Mouse (Mus musculus) left cerebral cortex, adult 8-10 months (tissue): ENCODE data around the gene Pirb. TPM values are rescaled to one million over a fixed set of nuclear protein-coding genes. Genes with fewer than 3 reads are reported as not detected.
"Not testable (repeated sequence)": the region's sequence is repeated elsewhere in the genome, so short reads cannot be mapped to it uniquely, and the experiment has no call there.

Experiments
- DNase-seq, 2 experiments: peaks; one replicate each; pipeline ENCODE4 v3.0.0; 2022; ENCODE audit warnings: low spot score in 2 of 2
- total RNA-seq, 4 experiments: library from RNA; stranded (reverse); gene quantifications; 2 replicates each; pipeline ENCODE4 v1.2.4; 2022

The Pirb gene
- total RNA-seq = under 1 TPM; 0.23 to 0.43 (median 0.31) TPM

DNA sequence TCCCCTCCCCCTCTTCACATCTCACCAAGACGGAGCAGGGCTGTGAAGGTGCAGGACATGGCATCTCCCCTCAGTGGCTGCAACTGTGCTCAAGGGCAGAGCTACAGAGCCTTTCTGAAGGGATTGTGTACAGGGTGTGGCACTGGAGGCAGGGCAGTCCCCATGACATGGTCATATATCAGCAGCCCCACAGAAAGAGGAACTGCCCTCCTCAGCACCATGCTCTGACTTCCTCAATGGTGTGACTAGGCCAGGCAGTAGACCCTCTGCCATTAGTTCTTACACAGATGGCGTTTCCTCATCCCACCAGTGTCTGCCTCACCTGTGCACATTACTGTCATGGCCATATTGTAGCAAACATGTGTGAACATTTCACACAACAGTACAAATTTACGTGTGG is at the start of gene Pirb:
TSS of gene Pirb (minus strand) at position 124 of the 400 bp plus-strand sequence.
- not testable (repeated sequence) for DNase-seq

GRCm38 (mm10) chr7:3732675-3733074 is 12.5 kb upstream of the Pirb start:
- not testable (repeated sequence) for DNase-seq

DNA sequence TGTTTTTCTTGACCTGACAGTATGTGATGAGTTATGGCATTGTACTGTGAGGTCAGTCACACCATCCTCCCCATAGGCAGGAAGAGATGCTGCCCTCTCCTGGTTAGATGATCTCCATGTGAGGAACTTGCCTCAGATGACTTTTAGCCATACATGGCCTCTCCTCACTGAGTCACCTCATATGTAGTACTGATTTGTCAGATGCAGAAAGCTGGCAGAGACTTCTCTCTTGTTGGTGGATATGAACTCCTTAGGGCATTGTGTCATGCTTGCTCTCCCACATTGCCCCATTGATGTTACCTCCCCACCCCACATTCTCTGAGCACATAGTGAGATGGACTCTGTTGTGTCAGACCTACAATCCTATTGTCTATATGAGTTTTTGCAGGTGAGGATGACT is 5.3 kb upstream of the Pirb start:
- not testable (repeated sequence) for DNase-seq

- DNase-seq = no peak
Observed at GRCm38 (mm10) chr7:3715249-3715648, 4.9 kb downstream of the Pirb start.

GRCm38 (mm10) chr7:3712264-3712942 is 7.8 kb downstream of the Pirb start:
- DNase-seq = no peak

DNA sequence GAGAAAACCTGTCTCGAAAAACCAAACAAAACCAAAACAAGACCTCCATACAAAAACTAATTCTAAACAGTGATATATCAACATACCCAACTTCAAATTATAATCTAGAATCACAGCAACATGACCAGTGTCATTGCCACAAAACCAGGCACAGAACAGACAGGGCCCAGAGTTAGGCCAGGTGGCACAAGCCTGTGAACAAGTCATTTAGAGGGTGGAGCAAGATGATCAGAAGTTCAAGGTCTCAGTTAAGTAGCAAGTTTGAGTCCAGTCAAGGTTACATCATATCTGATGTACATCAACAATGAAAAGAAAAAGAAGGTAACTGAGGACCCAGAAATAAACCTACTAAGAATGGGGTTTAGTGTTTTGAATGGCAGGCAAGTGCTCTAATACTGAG is 11.2 kb downstream of the Pirb start:
- no peak for DNase-seq

DNA sequence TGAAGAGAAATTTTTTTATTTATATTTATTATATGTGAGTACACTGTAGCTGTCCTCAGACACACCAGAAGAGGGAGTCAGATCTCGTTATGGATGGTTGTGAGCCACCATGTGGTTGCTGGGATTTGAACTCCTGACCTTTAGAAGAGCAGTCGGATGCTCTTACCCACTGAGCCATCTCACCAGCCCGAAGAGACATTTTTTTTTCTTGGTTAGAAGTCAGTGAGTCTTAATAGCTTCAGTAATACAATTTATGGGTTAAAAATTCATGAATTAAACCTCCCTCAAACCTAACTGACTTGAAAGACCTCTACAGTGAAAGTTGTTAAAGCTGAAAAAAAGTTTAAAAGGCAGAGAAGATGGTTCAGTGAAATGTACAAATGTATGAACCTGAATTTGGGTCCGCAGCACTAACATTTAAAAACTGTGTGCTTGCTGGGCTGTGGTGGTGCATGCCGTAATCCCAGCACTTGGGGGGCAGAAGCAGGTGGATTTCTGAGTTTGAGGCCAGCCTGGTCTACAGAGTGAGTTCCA is 11.7 kb downstream of the Pirb start:
- DNase-seq = not testable (repeated sequence)

GRCm38 (mm10) chr7:3707568-3708413 is 12.4 kb downstream of the Pirb start:
- no peak for DNase-seq

- no peak for DNase-seq
Observed at GRCm38 (mm10) chr7:3707027-3707426, 13.2 kb downstream of the Pirb start.

DNA sequence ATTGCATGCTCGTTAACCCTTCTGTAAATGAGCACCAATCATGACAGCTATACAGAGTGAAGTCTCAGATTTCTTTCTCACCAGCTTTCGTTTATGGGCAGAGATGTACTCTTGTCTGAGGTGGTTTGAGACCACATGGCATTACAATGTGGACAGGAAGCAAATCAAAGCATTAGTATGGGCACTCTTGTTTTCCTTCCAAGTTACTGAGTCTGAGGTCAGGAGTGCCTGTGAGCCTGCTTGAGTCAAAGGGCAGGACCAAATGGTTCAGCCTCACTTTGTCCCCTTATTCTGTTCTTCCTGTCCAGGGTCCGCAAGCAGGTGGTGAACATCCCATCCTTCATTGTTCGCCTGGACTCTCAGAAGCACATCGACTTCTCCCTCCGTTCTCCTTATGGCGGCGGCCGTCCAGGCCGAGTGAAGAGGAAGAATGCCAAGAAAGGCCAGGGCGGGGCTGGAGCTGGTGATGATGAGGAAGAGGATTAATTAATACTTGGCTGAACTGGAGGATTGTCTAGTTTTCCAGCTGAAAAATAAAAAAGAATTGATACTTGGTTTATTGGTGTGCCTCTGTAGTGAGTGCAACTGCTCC is 13.8 kb downstream of the Pirb start:
- DNase-seq = no peak

- DNase-seq = no peak
Observed at GRCm38 (mm10) chr7:3705911-3706310, 14.3 kb downstream of the Pirb start.

GRCm38 (mm10) chr7:3705461-3705860 is 14.7 kb downstream of the Pirb start:
- not testable (repeated sequence) for DNase-seq

DNA sequence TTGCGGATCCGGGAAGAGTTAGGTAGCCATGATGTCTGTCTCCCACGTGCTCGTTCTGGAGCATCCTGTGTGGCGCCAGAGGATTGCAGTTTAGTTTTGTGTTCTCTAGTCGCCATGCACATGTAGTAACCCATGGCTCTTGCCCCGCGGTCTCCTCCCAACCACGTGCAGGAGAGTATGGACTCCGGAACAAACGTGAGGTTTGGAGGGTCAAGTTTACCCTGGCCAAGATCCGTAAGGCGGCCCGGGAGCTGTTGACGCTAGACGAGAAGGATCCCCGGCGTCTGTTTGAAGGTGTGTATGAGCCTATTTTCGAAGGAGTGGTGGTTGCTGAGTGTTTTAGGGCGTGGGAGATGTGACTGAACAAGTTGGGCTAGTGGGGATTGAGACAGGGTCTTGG is 15.7 kb downstream of the Pirb start:
- DNase-seq = no peak

GRCm38 (mm10) chr7:3703879-3704441 is 16.2 kb downstream of the Pirb start, which contains the start of gene Rps9:
Rps9 (plus strand) TSS chr7:3703993.
- DNase-seq = peak; percentile 96 to 98

DNA sequence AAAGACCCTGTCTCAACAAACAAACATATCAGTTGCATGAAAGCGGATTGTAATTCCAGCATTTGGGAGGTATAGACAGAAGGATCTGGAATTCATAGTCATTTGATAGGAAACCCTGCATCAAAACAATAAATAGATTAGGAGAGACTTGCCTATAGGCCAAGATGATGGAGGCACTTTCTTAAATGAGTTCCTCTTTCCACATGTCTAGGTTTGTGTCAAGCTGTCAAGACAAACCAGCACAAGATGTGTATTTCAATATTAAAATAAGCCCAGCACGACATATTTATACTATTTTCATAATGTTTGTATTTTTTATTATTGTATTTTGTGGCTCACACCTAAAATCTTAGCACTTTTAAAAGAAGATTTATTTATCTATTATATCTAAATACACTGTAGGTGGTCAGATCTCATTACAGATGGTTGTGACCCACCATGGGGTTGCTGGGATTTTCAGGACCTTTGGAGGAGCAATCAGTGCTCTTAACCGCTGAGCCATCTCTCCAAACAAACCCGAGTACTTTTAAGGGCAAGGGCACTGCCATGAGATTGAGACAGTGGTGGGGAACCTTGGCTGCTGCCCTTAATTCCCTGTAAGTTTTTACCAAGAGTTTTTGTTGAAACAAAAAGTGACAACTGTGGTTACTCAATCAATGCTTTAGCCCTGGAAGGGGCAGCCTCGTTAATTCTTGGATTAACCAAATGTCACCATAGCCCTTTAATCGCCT is 16.9 kb downstream of the Pirb start:
- DNase-seq = no peak

GRCm38 (mm10) chr7:3698471-3698870 is 21.7 kb downstream of the Pirb start:
- DNase-seq = no peak

DNA sequence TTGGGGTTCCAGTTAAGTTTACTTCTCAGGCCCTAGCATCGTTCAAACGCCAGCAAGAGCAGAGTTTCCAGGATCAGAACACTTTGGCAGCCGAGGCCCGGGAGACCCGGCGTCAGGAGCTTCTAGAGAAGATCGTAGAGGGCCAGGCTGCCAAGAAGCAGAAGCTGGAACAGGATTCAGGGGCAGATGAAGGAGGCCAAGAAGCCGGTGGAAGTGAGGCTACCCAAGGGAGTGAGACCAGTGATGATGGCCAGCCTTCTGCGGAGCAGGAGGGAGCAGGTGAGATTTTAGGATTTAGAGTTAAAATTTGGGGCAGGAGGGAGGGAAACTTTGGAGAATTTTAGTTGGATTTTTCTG is 25.3 kb downstream of the Pirb start:
- not testable (repeated sequence) for DNase-seq

DNA sequence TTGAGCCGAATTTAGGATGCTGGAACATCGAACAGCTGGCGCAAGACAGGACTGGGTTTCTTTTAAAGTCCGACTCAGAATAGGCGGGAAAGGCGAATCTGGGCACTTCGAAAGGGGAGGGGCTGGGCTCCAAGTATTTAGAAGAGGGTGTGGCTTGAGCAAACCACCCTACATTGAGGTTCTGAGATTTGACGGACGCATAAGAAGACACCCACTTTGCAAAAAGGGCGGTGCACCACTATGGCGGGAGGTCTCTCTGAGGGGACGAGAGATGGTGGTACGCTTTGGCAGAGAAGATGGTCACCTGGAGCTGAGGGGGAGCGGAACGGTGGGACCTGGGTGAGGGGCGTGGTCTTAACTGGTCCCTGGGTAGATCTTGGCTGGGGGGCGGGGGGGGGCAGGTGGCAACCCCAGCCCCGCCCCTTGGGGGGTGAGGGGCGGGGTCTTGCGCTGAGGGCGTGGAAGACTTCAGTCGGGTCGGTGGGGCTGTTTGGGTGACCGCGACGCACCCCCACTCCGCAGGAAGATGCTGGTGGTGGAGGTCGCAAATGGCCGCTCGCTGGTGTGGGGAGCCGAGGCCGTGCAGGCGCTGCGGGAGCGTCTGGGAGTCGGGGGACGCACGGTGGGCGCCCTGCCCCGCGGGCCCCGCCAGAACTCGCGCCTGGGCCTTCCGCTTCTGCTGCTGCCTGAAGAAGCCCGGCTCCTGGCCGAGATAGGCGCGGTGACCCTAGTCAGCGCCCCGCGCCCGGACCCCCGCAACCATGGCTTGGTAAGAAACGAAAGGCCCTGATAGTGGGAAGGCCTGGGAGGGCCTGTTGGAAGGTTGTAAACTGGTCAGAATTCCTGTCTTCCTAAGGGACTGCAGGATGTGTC is 25.9 kb downstream of the Pirb start:
- peak in 1 of 2 experiments; percentile 65 for DNase-seq

GRCm38 (mm10) chr7:3693809-3694075 is 26.4 kb downstream of the Pirb start:
- no peak for DNase-seq
